Mouse (Mus musculus) testis, postnatal 10 days (tissue): ENCODE measurements around the gene 6030458C11Rik.

Experiments
- DNase-seq: peaks from one replicate; pipeline ENCODE4 v3.0.0; 2021; ENCODE audit warnings: low spot score

Gene 6030458C11Rik

GRCm38 (mm10) chr15:12760747-12761146, 63.7 kb downstream of the 6030458C11Rik start:
- DNase-seq, result no peak

- DNase-seq, result no peak
These were observed 66.0 kb downstream of the 6030458C11Rik start for GRCm38 (mm10) chr15:12758461-12758860.
